Mouse (Mus musculus) ES-CJ7 (cell line): ENCODE data around the gene Zfp872.
"Not testable (repeated sequence)": the region's sequence is repeated elsewhere in the genome, so short reads cannot be mapped to it uniquely, and the experiment has no call there.

Experiments used
- DNase-seq: peaks from one replicate; pipeline ENCODE4 v3.0.0; 2011; ENCODE audit warnings: low read depth, low spot score

Zfp872 gene

GRCm38 (mm10) chr9:22169327-22169726 is 18.6 kb upstream of the Zfp872 start:
- no peak for DNase-seq

DNA sequence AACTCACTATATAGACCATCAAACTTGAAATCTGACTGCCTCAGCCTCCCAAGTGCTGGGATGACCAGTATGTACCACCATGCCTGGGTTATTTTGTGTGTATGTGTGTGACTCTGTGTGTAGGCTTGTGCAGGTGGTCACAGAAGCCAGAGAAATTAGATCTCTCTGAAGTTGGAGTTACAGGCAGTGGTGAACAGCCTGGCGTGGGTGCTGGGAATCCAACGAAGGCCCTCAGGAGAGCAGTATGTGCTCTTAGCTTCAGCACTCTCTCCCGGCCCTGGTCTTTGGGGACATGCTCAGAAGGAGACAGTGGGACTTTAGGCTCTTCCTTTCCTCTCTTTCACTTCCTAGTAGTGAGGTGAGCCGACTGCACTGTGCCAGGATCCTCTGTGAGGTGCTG is 15.6 kb upstream of the Zfp872 start:
- no peak for DNase-seq

- DNase-seq = no peak
These were observed 8.5 kb downstream of the Zfp872 start for GRCm38 (mm10) chr9:22196412-22196811.

DNA sequence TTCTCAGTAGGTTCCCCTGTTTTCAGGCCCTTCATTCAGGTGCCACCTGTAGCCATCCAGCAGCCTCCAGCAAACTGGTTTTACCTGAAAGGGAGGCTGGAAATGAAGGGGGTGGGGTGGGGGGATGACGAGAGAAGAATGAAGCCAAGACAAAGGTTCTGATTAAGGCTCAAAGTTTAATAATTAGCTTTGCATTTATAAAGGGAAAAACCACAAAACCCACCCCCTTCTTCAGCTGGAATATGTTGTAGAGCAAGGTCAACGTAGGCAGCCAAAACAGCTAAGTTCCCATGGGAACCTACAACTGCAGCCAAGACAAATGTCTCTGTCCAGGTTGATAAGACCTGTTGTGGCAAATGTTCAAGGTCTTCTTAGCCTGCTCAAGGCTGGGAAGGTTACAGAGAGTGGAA is 25.9 kb downstream of the Zfp872 start:
- DNase-seq = no peak

DNA sequence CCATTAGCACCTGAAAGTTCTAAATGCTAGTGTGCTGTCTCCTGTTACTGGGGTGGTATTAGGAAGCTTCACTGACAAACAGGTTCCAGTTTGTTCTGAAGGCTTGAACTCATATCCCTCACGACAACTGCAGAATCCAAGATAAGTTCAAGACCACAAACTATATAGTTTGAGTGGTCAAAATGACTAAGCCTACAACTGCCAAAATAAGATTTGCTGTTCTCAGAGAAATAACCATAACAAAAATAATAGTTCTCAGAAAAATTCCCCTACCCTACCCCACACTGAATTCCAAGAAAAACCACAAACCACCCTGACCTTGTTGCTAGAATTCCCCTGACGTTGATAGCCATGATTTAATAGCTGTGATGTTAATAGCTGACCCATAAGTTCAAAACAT is 26.7 kb downstream of the Zfp872 start:
- DNase-seq = no peak

DNA sequence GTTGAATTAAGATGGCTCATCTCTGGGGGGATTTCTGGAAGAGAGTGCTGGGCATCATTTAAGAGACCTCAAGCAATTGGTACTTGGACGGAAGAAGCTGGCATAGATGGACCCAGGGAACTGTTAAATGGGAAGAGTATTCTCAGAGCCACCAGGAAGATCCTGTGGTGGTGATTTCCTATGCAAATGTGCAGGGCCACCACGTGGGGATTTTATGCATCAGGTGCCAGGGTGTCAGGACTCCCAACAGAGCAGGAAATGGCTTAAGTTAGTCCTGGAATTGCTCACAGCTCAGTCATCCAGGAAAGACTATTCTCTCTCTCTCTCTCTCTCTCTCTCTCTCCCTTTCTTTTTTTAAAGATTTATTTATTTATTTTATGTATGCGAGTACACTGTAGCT is 28.8 kb downstream of the Zfp872 start:
- peak; percentile 56 for DNase-seq

- no peak for DNase-seq
These were observed 30.1 kb downstream of the Zfp872 start for GRCm38 (mm10) chr9:22217858-22218493.

- DNase-seq = no peak
These were observed 36.2 kb downstream of the Zfp872 start for GRCm38 (mm10) chr9:22224066-22224465.

GRCm38 (mm10) chr9:22224536-22225503 is 36.9 kb downstream of the Zfp872 start:
- DNase-seq = peak; percentile 87

DNA sequence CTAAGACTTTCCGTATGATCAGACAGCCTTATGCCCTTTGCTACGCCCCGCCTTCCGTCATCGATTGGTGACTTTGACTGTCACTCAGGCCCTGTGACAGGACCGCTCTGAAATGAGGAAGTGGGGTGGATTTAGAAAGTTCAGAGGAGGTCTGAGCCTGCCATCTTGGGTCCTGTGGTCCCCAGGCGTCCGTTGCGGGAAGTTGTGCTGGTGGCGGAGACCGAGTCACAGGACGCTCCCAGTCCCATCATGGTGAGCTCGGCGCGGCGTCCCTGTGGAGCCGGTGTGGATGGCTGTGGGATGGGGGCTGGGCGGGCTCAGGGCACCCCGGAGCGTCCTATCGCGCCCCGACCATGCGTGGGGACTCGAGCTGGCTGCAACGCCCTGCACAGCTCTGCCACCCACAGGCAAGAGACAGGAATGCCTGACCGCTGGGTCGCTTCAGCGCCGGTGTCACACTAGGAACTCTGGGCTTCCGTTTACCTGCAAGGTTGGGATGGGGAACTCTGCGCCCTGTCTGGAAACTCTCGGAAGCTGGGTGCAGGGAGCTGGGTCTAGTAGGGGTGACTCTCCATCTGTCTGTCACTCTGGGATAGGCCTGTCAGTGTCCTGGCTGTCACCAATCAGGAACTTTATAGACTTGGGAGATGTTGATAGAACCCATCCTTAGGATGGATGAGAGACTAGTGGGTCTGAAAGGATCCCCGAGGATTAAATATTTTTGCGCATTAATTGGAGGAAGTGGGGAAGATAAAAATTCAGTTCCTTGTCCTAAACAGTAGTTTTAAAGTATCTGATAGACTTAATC is 37.9 kb downstream of the Zfp872 start, which contains the start of gene Zfp809:
Gene Zfp809 (plus strand): TSS at position 134 of the 808 bp plus-strand sequence.
- peak; percentile 100 for DNase-seq

- not testable (repeated sequence) for DNase-seq
These were observed 38.4 kb downstream of the Zfp872 start for GRCm38 (mm10) chr9:22226389-22226673.

DNA sequence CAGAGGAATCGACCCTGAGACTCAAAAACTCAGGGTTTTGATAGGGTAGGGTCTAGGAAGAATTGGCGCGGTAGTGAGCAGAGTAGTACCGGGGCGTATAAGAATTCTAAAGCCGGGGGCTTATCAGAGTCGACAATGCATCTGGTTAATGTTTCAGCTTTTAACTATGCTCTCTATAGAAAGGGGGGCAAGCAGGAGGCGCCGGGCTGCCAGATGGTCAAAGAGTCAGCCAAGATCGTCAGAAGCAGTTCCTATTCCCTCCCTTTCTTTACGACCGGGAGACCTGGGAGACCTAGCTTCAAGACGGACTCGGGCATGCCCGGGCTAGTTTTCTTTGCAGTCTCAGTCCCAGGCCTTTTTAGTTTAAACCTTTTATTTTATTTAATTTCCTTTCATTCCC is 39.0 kb downstream of the Zfp872 start:
- peak; percentile 70 for DNase-seq

GRCm38 (mm10) chr9:22229386-22230026 is 41.6 kb downstream of the Zfp872 start:
- DNase-seq = no peak

DNA sequence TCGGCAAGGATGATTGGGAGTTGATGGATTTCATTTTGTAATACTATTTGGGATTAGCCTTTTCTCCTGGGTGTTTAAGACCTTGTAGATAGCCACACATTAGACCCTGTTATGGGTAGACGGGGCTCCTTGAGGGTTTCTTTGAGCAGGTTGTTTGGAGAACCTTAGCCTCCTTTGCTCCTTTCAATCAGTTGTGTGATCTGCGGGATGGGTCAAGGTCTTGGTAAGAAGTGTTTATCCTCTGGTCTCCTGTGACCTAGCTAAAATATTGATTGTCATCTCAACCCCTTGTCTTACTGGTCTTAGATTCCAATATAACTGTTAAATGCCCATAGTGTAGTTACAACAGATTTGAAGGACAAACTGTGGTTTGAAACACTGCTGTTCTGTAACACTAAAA is 42.2 kb downstream of the Zfp872 start:
- DNase-seq = no peak

DNA sequence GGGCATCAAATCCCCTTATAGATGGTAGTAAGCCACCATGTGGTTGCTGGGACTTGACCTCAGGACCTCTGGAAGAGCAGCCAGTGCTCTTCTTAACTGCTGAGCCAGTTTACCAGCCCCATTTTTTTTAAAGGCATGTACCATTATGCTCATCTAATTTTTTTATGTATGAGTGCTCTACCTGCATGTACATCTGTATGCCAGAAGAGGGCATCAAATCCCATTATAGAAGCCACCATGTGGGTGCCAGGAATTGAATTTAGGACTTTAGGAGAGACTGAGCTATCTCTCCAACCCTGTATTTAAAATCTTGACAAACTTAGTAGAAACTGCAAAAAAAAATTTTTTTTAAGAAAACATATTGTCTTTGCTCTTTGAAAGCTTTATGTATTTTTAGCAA is 42.7 kb downstream of the Zfp872 start:
- peak; percentile 45 for DNase-seq

- peak; percentile 81 for DNase-seq
These were observed 52.1 kb downstream of the Zfp872 start for GRCm38 (mm10) chr9:22240001-22240400.

GRCm38 (mm10) chr9:22244242-22244641 is 56.4 kb downstream of the Zfp872 start:
- no peak for DNase-seq
